Mouse (Mus musculus) adrenal gland (tissue): ENCODE measurements at regions not wholly inside any gene's neighbourhood (a gene's known extent, or its start where the extent isn't known, plus 50 kb on each side); places are given as distances from the start of the nearest gene placed in this dataset.

ENCODE experiments used
- intact Hi-C: fragments of 180-260 bp; cut with DNase I; formaldehyde crosslinking; loops from one replicate; pipeline ENCODE4 v1.15.1; 2025

GRCm38 (mm10) chr17:83127842-83128241 is 87.2 kb upstream of the Pkdcc start:
- intact Hi-C loops, result no loop called here

GRCm38 (mm10) chr17:83128843-83129544 is 86.1 kb upstream of the Pkdcc start:
- intact Hi-C loops, result no loop called here

GRCm38 (mm10) chr17:83129658-83130057 is 85.4 kb upstream of the Pkdcc start:
- intact Hi-C loops, result no loop called here

GRCm38 (mm10) chr17:83133201-83133600 is 81.9 kb upstream of the Pkdcc start:
- intact Hi-C loops, result no loop called here

- intact Hi-C loops, result no loop called here
Observed at GRCm38 (mm10) chr17:83135441-83136120, 79.5 kb upstream of the Pkdcc start.

GRCm38 (mm10) chr17:83136267-83136666 is 78.8 kb upstream of the Pkdcc start:
- intact Hi-C loops, result no loop called here

- intact Hi-C loops, result no loop called here
Observed at GRCm38 (mm10) chr17:83137720-83138119, 77.4 kb upstream of the Pkdcc start.

- intact Hi-C loops, result no loop called here
Observed at GRCm38 (mm10) chr17:83138493-83139417, 76.3 kb upstream of the Pkdcc start.

- intact Hi-C loops, result no loop called here
Observed at GRCm38 (mm10) chr17:83148371-83148929, 66.6 kb upstream of the Pkdcc start.

GRCm38 (mm10) chr17:83149336-83149735 is 65.8 kb upstream of the Pkdcc start:
- intact Hi-C loops, result no loop called here

- intact Hi-C loops, result no loop called here
Observed at GRCm38 (mm10) chr17:83155106-83155505, 60.0 kb upstream of the Pkdcc start.

- intact Hi-C loops, result no loop called here
Observed at GRCm38 (mm10) chr17:83156682-83157081, 58.4 kb upstream of the Pkdcc start.

GRCm38 (mm10) chr17:83158053-83158452 is 57.0 kb upstream of the Pkdcc start:
- intact Hi-C loops, result no loop called here

- intact Hi-C loops, result no loop called here
Observed at GRCm38 (mm10) chr17:83158652-83159051, 56.4 kb upstream of the Pkdcc start.

- intact Hi-C loops, result no loop called here
Observed at GRCm38 (mm10) chr17:83159634-83160033, 55.5 kb upstream of the Pkdcc start.

GRCm38 (mm10) chr17:83160296-83160695 is 54.8 kb upstream of the Pkdcc start:
- intact Hi-C loops, result no loop called here

- intact Hi-C loops, result no loop called here
Observed at GRCm38 (mm10) chr17:83161731-83162130, 53.4 kb upstream of the Pkdcc start.

- intact Hi-C loops, result no loop called here
Observed at GRCm38 (mm10) chr17:83163952-83164560, 51.0 kb upstream of the Pkdcc start.

GRCm38 (mm10) chr17:83164728-83165127 is 50.4 kb upstream of the Pkdcc start:
- intact Hi-C loops, result no loop called here

- intact Hi-C loops, result no loop called here
Observed at GRCm38 (mm10) chr17:83165140-83165539, 50.0 kb upstream of the Pkdcc start.
